Mouse (Mus musculus) E14TG2a.4 (cell line): ENCODE measurements around the gene Sytl3.
A peak's percentile ranks its signal among the peaks of the same experiment; 100 is the strongest.

Experiments used
- CTCF ChIP-seq: conservative IDR thresholded peaks from 2 replicates; pipeline ENCODE4 v1.5.1; 2014; ENCODE audit warnings: low read length
- NANOG ChIP-seq: IDR thresholded peaks from 2 replicates; pipeline ENCODE4 v1.6.1; 2014; ENCODE audit warnings: borderline replicate concordance, low read length, mixed read lengths
- POU5F1 ChIP-seq: IDR thresholded peaks from 2 replicates; pipeline ENCODE4 v1.6.1; 2014; ENCODE audit warnings: low read length, borderline replicate concordance

GRCm38 (mm10) chr17:6778332-6778683 is 119.4 kb downstream of the Sytl3 start:
- TF ChIP-seq CTCF (peak; percentile 42), POU5F1 (no peak), NANOG (no peak)
